In genomic region chr9:107617461-107617860, GRCm38 (mm10) we compare ENCODE assay signal across 21 mouse cellular contexts. TPM values are rescaled to one million over a fixed set of nuclear protein-coding genes. Genes with fewer than 3 reads are reported as not detected.
A peak's percentile ranks its signal among the peaks of the same experiment; 100 is the strongest.
DNase-seq lines count a peak whose midpoint lies in the region; ATAC-seq and TF ChIP-seq lines count a peak whose summit lies in the region.
"Had no signal": no experiment of that assay in that cellular context is flagged by ENCODE, and none has a peak within 500 bp of the region (broad histone marks: within the 10 kb centered on the region; RNA-seq: fewer than 3 reads in every experiment).

No protein-coding gene starts in this region.

- H3K4me2 ChIP-seq in heart, embryonic 13.5 days: no peak overlapping the region
- no peak overlapping the region for H3K4me2 ChIP-seq in kidney, embryonic 15.5 days
- H3K4me2 ChIP-seq in kidney, embryonic 14.5 days (replicated peaks; ENCODE audit: low read depth, low read length): no peak overlapping the region
- H3K4me2 ChIP-seq: forebrain, embryonic 15.5 days; hindbrain, embryonic 14.5 days; limb, embryonic 12.5 days; stomach, embryonic 15.5 days had no signal

- H3K9me3 ChIP-seq in heart, embryonic 13.5 days: no peaks in the 10 kb centered on the region
- H3K9me3 ChIP-seq in heart, embryonic 10.5 days: no peaks in the 10 kb centered on the region
- no peaks in the 10 kb centered on the region for H3K9me3 ChIP-seq in kidney, embryonic 15.5 days (replicated peaks)
- no peaks in the 10 kb centered on the region for H3K9me3 ChIP-seq in kidney, embryonic 14.5 days (ENCODE audit: control insufficient read depth, low read length)
- no peaks in the 10 kb centered on the region for H3K9me3 ChIP-seq in E14TG2a.4 (ENCODE audit: low read length)
- H3K9me3 ChIP-seq: embryonic facial prominence, embryonic 10.5 days; forebrain, embryonic 15.5 days; limb, embryonic 12.5 days; megakaryocyte, embryonic 14.5 days; stomach, embryonic 15.5 days had no signal

- no peak for ATAC-seq in heart, embryonic 13.5 days (ENCODE audit: extremely low read depth, insufficient number of reproducible peaks, low FRiP score, low TSS enrichment)
- no peak for ATAC-seq in kidney, embryonic 15.5 days (replicated peaks; ENCODE audit: low FRiP score)
- no peak for ATAC-seq in kidney, embryonic 14.5 days (ENCODE audit: low FRiP score, low TSS enrichment)
- ATAC-seq: forebrain, embryonic 15.5 days; midbrain, embryonic 16.5 days had no signal

- peak; percentile 16; the same call in 1 of the 2 replicates for TF ChIP-seq CTCF in E14TG2a.4 (conservative IDR thresholded peaks at IDR 0.05; ENCODE audit: low read length)

- no peaks in the 10 kb centered on the region for H3K27me3 ChIP-seq in heart, embryonic 13.5 days (replicated peaks)
- no peaks in the 10 kb centered on the region for H3K27me3 ChIP-seq in heart, embryonic 10.5 days (ENCODE audit: insufficient read depth, poor library complexity, severe bottlenecking)
- H3K27me3 ChIP-seq in kidney, embryonic 15.5 days: no peaks in the 10 kb centered on the region
- no peaks in the 10 kb centered on the region for H3K27me3 ChIP-seq in kidney, embryonic 14.5 days (ENCODE audit: control insufficient read depth, insufficient read depth, low read length)
- no peaks in the 10 kb centered on the region for H3K27me3 ChIP-seq in E14TG2a.4 (ENCODE audit: insufficient read depth, low read length)
- H3K27me3 ChIP-seq: forebrain, embryonic 15.5 days; limb, embryonic 12.5 days; megakaryocyte, embryonic 14.5 days; stomach, embryonic 15.5 days had no signal

- no peak for DNase-seq in heart, embryonic 10.5 days (ENCODE audit: low spot score)
- peak; percentile 47 for DNase-seq in 416B (ENCODE audit: low read depth)
- DNase-seq in urinary bladder, adult 2 months (ENCODE audit: low spot score): no peak
- DNase-seq: adrenal gland, postnatal 10 days; cerebellum, adult 11-12 months; cerebellum, postnatal 25 days; kidney, adult 8-10 months; lung, postnatal 10 days; spleen, adult 18-20 months had no signal

- no peak overlapping the region for H3K4me3 ChIP-seq in heart, embryonic 13.5 days
- no peak overlapping the region for H3K4me3 ChIP-seq in heart, embryonic 10.5 days
- H3K4me3 ChIP-seq in kidney, embryonic 15.5 days (replicated peaks): no peak overlapping the region
- no peak overlapping the region for H3K4me3 ChIP-seq in kidney, embryonic 14.5 days (ENCODE audit: low read length)
- H3K4me3 ChIP-seq in E14TG2a.4 (replicated peaks; ENCODE audit: low read length): no peak overlapping the region
- H3K4me3 ChIP-seq: embryonic facial prominence, embryonic 10.5 days; forebrain, embryonic 15.5 days; limb, embryonic 12.5 days; megakaryocyte, embryonic 14.5 days; stomach, embryonic 15.5 days had no signal

- peaks cover 81% of the 10 kb centered on the region for H3K36me3 ChIP-seq in heart, embryonic 13.5 days
- peaks cover 78% of the 10 kb centered on the region for H3K36me3 ChIP-seq in heart, embryonic 10.5 days
- peaks cover 75% of the 10 kb centered on the region for H3K36me3 ChIP-seq in kidney, embryonic 15.5 days
- peaks cover 71% of the 10 kb centered on the region for H3K36me3 ChIP-seq in kidney, embryonic 14.5 days (ENCODE audit: control insufficient read depth, insufficient read depth, low read length)
- peaks cover 72% of the 10 kb centered on the region for H3K36me3 ChIP-seq in E14TG2a.4 (ENCODE audit: insufficient read depth, low read length)

- peak overlapping the region; percentile 61 for H3K9ac ChIP-seq in heart, embryonic 13.5 days
- H3K9ac ChIP-seq in kidney, embryonic 15.5 days: no peak overlapping the region
- H3K9ac ChIP-seq in kidney, embryonic 14.5 days (ENCODE audit: low read depth, low read length): no peak overlapping the region
- H3K9ac ChIP-seq: forebrain, embryonic 15.5 days; hindbrain, embryonic 14.5 days; limb, embryonic 12.5 days; liver, embryonic 14.5 days; stomach, embryonic 15.5 days had no signal

- peaks cover 75% of the 10 kb centered on the region for H3K4me1 ChIP-seq in heart, embryonic 13.5 days
- H3K4me1 ChIP-seq in heart, embryonic 10.5 days: peaks cover 62% of the 10 kb centered on the region
- peaks cover 47% of the 10 kb centered on the region for H3K4me1 ChIP-seq in kidney, embryonic 15.5 days
- peaks cover 6% of the 10 kb centered on the region for H3K4me1 ChIP-seq in kidney, embryonic 14.5 days (ENCODE audit: control insufficient read depth, insufficient read depth, low read length)
- peaks cover 62% of the 10 kb centered on the region for H3K4me1 ChIP-seq in E14TG2a.4 (replicated peaks; ENCODE audit: low read depth, low read length)

- WGBS in heart, embryonic 13.5 days: 59% methylated on average over 2 of the region's 2 CpGs
- 71% methylated on average over 2 of the region's 2 CpGs for WGBS in heart, embryonic 10.5 days
- WGBS in kidney, embryonic 15.5 days: 85% methylated on average over 2 of the region's 2 CpGs
- 83% methylated on average over 2 of the region's 2 CpGs for WGBS in kidney, embryonic 14.5 days

- peak overlapping the region; percentile 95 for H3K27ac ChIP-seq in heart, embryonic 13.5 days (replicated peaks)
- no peak overlapping the region for H3K27ac ChIP-seq in heart, embryonic 10.5 days
- H3K27ac ChIP-seq in kidney, embryonic 15.5 days: peak overlapping the region; percentile 89; the same call in 1 of the 2 replicates
- no peak overlapping the region for H3K27ac ChIP-seq in kidney, embryonic 14.5 days (ENCODE audit: low read depth, low read length)
- H3K27ac ChIP-seq: embryonic facial prominence, embryonic 10.5 days; hindbrain, embryonic 14.5 days; limb, embryonic 12.5 days; liver, embryonic 14.5 days had no signal

RNA-seq across cellular contexts. Expression of gene Sema3b, which starts 8.4 kb away (rescaled TPM):
- polyA plus RNA-seq in heart, embryonic 13.5 days (2015; fragmentation: Nextera tagmentation; extraction: Ambion mirVana): 9.9 and 11.8 TPM in 2 replicates
- polyA plus RNA-seq in heart, embryonic 10.5 days (2016; fragmentation: Nextera tagmentation; extraction: Ambion mirVana): 4.9 and 8.2 TPM in 2 replicates
- 21.1 and 22.5 TPM in 2 replicates for polyA plus RNA-seq in kidney, embryonic 15.5 days (2015; fragmentation: Nextera tagmentation; extraction: Ambion mirVana)
- polyA plus RNA-seq in kidney, embryonic 14.5 days (2014; fragmentation: Nextera tagmentation; extraction: Ambion mirVana): 6.4 and 9.5 TPM in 2 replicates
- 57.1 and 71.0 TPM in 2 replicates for polyA plus RNA-seq in urinary bladder, adult 2 months (2012; rRNA removed)

RNA-seq across cellular contexts. Expression of gene Gnai2, which starts 17.7 kb away (rescaled TPM):
- 387 and 392 TPM in 2 replicates for polyA plus RNA-seq in heart, embryonic 13.5 days (2015; fragmentation: Nextera tagmentation; extraction: Ambion mirVana)
- polyA plus RNA-seq in heart, embryonic 10.5 days (2016; fragmentation: Nextera tagmentation; extraction: Ambion mirVana): 359 and 404 TPM in 2 replicates
- 403 and 424 TPM in 2 replicates for polyA plus RNA-seq in kidney, embryonic 15.5 days (2015; fragmentation: Nextera tagmentation; extraction: Ambion mirVana)
- 386 and 445 TPM in 2 replicates for polyA plus RNA-seq in kidney, embryonic 14.5 days (2014; fragmentation: Nextera tagmentation; extraction: Ambion mirVana)
- polyA plus RNA-seq in urinary bladder, adult 2 months (2012; rRNA removed): 449 and 465 TPM in 2 replicates

RNA-seq across cellular contexts. Expression of gene Ifrd2, which starts 30.0 kb away (rescaled TPM):
- 35.7 and 41.3 TPM in 2 replicates for polyA plus RNA-seq in heart, embryonic 13.5 days (2015; fragmentation: Nextera tagmentation; extraction: Ambion mirVana)
- 58.0 and 62.8 TPM in 2 replicates for polyA plus RNA-seq in heart, embryonic 10.5 days (2016; fragmentation: Nextera tagmentation; extraction: Ambion mirVana)
- 47.8 and 55.8 TPM in 2 replicates for polyA plus RNA-seq in kidney, embryonic 15.5 days (2015; fragmentation: Nextera tagmentation; extraction: Ambion mirVana)
- polyA plus RNA-seq in kidney, embryonic 14.5 days (2014; fragmentation: Nextera tagmentation; extraction: Ambion mirVana): 59.1 and 61.4 TPM in 2 replicates
- polyA plus RNA-seq in urinary bladder, adult 2 months (2012; rRNA removed): 31.3 and 36.0 TPM in 2 replicates

RNA-seq across cellular contexts. Expression of gene Hyal3, which starts 36.8 kb away (rescaled TPM):
- 0.48 and 0.68 TPM in 2 replicates for polyA plus RNA-seq in heart, embryonic 13.5 days (2015; fragmentation: Nextera tagmentation; extraction: Ambion mirVana)
- 0.36 and 0.70 TPM in 2 replicates for polyA plus RNA-seq in heart, embryonic 10.5 days (2016; fragmentation: Nextera tagmentation; extraction: Ambion mirVana)
- polyA plus RNA-seq in kidney, embryonic 15.5 days (2015; fragmentation: Nextera tagmentation; extraction: Ambion mirVana): 1.3 TPM in 2 replicates
- polyA plus RNA-seq in kidney, embryonic 14.5 days (2014; fragmentation: Nextera tagmentation; extraction: Ambion mirVana): 0.84 and 1.5 TPM in 2 replicates
- polyA plus RNA-seq in urinary bladder, adult 2 months (2012; rRNA removed): 0.50 and 0.52 TPM in 2 replicates

RNA-seq across cellular contexts. Expression of gene Naa80, which starts 38.8 kb away (rescaled TPM):
- 13.9 and 14.6 TPM in 2 replicates for polyA plus RNA-seq in heart, embryonic 13.5 days (2015; fragmentation: Nextera tagmentation; extraction: Ambion mirVana)
- polyA plus RNA-seq in heart, embryonic 10.5 days (2016; fragmentation: Nextera tagmentation; extraction: Ambion mirVana): 14.8 and 15.3 TPM in 2 replicates
- polyA plus RNA-seq in kidney, embryonic 15.5 days (2015; fragmentation: Nextera tagmentation; extraction: Ambion mirVana): 16.0 and 19.3 TPM in 2 replicates
- polyA plus RNA-seq in kidney, embryonic 14.5 days (2014; fragmentation: Nextera tagmentation; extraction: Ambion mirVana): 16.0 and 18.4 TPM in 2 replicates
- polyA plus RNA-seq in urinary bladder, adult 2 months (2012; rRNA removed): 24.6 and 37.3 TPM in 2 replicates

Comparison
In these comparisons a context has a peak if more than half of its experiments do, and no peak if none do; other contexts are left out.
1. H3K27ac ChIP-seq: peak in heart, embryonic 13.5 days (single experiment) and kidney, embryonic 15.5 days (single experiment); none in heart, embryonic 10.5 days (single experiment) and kidney, embryonic 14.5 days (single experiment).